Mouse (Mus musculus) testis, adult 2 months (tissue): ENCODE data around the gene Tnfrsf25.

ENCODE experiments used
- CTCF ChIP-seq: fragments of 200-500 bp; IDR thresholded peaks from 2 replicates; pipeline ENCODE4 v1.5.1; 2012; ENCODE audit warnings: low read depth, mild to moderate bottlenecking, inconsistent platforms, low read length, moderate library complexity; ENCODE audit not compliant: control insufficient read depth, insufficient read depth, insufficient replicate concordance
- POLR2A ChIP-seq: fragments of 200-500 bp; IDR thresholded peaks from 2 replicates; pipeline ENCODE4 v1.6.1; 2012; ENCODE audit warnings: low read depth, mild to moderate bottlenecking, inconsistent platforms, low read length, moderate library complexity; ENCODE audit not compliant: control insufficient read depth

GRCm38 (mm10) chr4:152101081-152101653, 14.6 kb upstream of the Tnfrsf25 start:
- TF ChIP-seq POLR2A (no peak), CTCF (no peak)
